Mouse (Mus musculus) bone marrow, adult 2 months (tissue): ENCODE measurements around the gene Myl4. TPM values are rescaled to one million over a fixed set of nuclear protein-coding genes. Genes with fewer than 3 reads are reported as not detected.
"Not testable (repeated sequence)": the region's sequence is repeated elsewhere in the genome, so short reads cannot be mapped to it uniquely, and the experiment has no call there.

ENCODE experiments used
- H3K27ac ChIP-seq: fragments of 200-500 bp; 2 replicates; pipeline ENCODE4 v1.5.1; 2012; ENCODE audit warnings: low read depth, mild to moderate bottlenecking, control low read depth, inconsistent platforms, low read length; ENCODE audit not compliant: control insufficient read depth, poor library complexity, insufficient read depth
- H3K4me1 ChIP-seq: fragments of 200-500 bp; 2 replicates; pipeline ENCODE4 v1.6.1; 2011; ENCODE audit warnings: low read length; ENCODE audit not compliant: control insufficient read depth, insufficient read depth
- H3K4me3 ChIP-seq: fragments of 200-500 bp; replicated peaks from 2 replicates; pipeline ENCODE3; 2011; ENCODE audit warnings: mild to moderate bottlenecking, low read depth, low read length, control low read depth; ENCODE audit not compliant: control insufficient read depth
- CTCF ChIP-seq: fragments of 200-500 bp; IDR thresholded peaks from 2 replicates; pipeline ENCODE4 v1.5.1; 2011; ENCODE audit warnings: low read length, control low read depth; ENCODE audit not compliant: control insufficient read depth, insufficient read depth
- POLR2A ChIP-seq: fragments of 200-500 bp; IDR thresholded peaks from 2 replicates; pipeline ENCODE4 v1.6.1; 2011; ENCODE audit warnings: low read depth, mild to moderate bottlenecking, control low read depth, low read length, borderline replicate concordance; ENCODE audit not compliant: control insufficient read depth
- WGBS: fragments of 180-500 bp; shearing (Covaris S2); methylation state at CpG from one replicate; pipeline ENCODE4 v1.1.7; 2018; 5-methylcytosine and 5-hydroxymethylcytosine counted together
- polyA plus RNA-seq: library from polyadenylated mRNA; stranded (reverse); fragments of >200 nt; gene quantifications from 2 replicates; pipeline ENCODE4 v1.2.4, GENCODE M21; 2011; ENCODE audit warnings: low replicate concordance; ENCODE audit not compliant: missing spikeins, insufficient read depth, insufficient read length

The Myl4 gene
- polyA plus RNA-seq, 1 experiment = 31.8 TPM

GRCm38 (mm10) chr11:104566097-104566496 lies 15.6 kb downstream of the Myl4 start:
- Histone ChIP-seq H3K27ac (no peak overlapping the region), H3K4me3 (no peak overlapping the region), H3K4me1 (no peaks in the 10 kb centered on the region; the same call in 1 of the 2 replicates)
- WGBS = 74% methylated on average over 6 of the region's 6 CpGs
- no peak for TF ChIP-seq CTCF
- TF ChIP-seq POLR2A = no peak

- TF ChIP-seq POLR2A (no peak), CTCF (no peak)
- WGBS = 79% methylated on average over 2 of the region's 2 CpGs
- no peak overlapping the region for H3K27ac ChIP-seq
- no peaks in the 10 kb centered on the region; the same call in 1 of the 2 replicates for H3K4me1 ChIP-seq
- no peak overlapping the region for H3K4me3 ChIP-seq
Measured at GRCm38 (mm10) chr11:104566796-104567195, 16.3 kb downstream of the Myl4 start.

GRCm38 (mm10) chr11:104567736-104568135 lies 17.3 kb downstream of the Myl4 start:
- 89% methylated on average over 9 of the region's 9 CpGs for WGBS
- H3K4me1 ChIP-seq = no peaks in the 10 kb centered on the region; the same call in 1 of the 2 replicates

GRCm38 (mm10) chr11:104568326-104568725 lies 17.9 kb downstream of the Myl4 start:
- TF ChIP-seq CTCF (no peak), POLR2A (no peak)
- WGBS = 98% methylated on average over 4 of the region's 4 CpGs
- Histone ChIP-seq H3K27ac (no peak overlapping the region), H3K4me3 (no peak overlapping the region), H3K4me1 (no peaks in the 10 kb centered on the region; the same call in 1 of the 2 replicates)

More at GRCm38 (mm10) chr11:104567736-104568135, 17.3 kb downstream of the Myl4 start:
- no peak overlapping the region for H3K4me3 ChIP-seq
- no peak for TF ChIP-seq CTCF
- TF ChIP-seq POLR2A = no peak
- H3K27ac ChIP-seq = no peak overlapping the region

- not testable (repeated sequence) for H3K27ac ChIP-seq, H3K4me3 ChIP-seq, H3K4me1 ChIP-seq
- 32% methylated on average over 8 of the region's 8 CpGs for WGBS
Measured at GRCm38 (mm10) chr11:104570515-104570914, 20.1 kb downstream of the Myl4 start.

- H3K4me1 ChIP-seq, H3K4me3 ChIP-seq, H3K27ac ChIP-seq: not testable (repeated sequence)
- 5% methylated on average over 28 of the region's 28 CpGs for WGBS
Measured at GRCm38 (mm10) chr11:104571373-104571772, 20.9 kb downstream of the Myl4 start.

- 82% methylated on average over 7 of the region's 7 CpGs for WGBS
- no peak for TF ChIP-seq CTCF
- no peak for TF ChIP-seq POLR2A
- no peaks in the 10 kb centered on the region; the same call in 1 of the 2 replicates for H3K4me1 ChIP-seq
- no peak overlapping the region for H3K4me3 ChIP-seq
- no peak overlapping the region for H3K27ac ChIP-seq
Measured at GRCm38 (mm10) chr11:104572091-104572490, 21.6 kb downstream of the Myl4 start.

GRCm38 (mm10) chr11:104572566-104572965 lies 22.1 kb downstream of the Myl4 start:
- no peak overlapping the region for H3K27ac ChIP-seq
- TF ChIP-seq POLR2A = no peak
- TF ChIP-seq CTCF = no peak
- no peaks in the 10 kb centered on the region; the same call in 1 of the 2 replicates for H3K4me1 ChIP-seq
- 72% methylated on average over 2 of the region's 2 CpGs for WGBS
- H3K4me3 ChIP-seq = no peak overlapping the region

GRCm38 (mm10) chr11:104576772-104577612 lies 26.5 kb downstream of the Myl4 start:
- no peak for TF ChIP-seq CTCF
- no peak for TF ChIP-seq POLR2A
- Histone ChIP-seq H3K27ac (0 out of 2 replicates have a peak overlapping the region, but pooled peaks have one; percentile 35), H3K4me3 (no peak overlapping the region), H3K4me1 (peaks cover 1% of the 10 kb centered on the region)
- WGBS = 79% methylated on average over 10 of the region's 10 CpGs
